Mouse (Mus musculus) bone marrow, adult 2 months (tissue): Measurements from ENCODE around the gene Tmem44.

Source experiments
- CTCF ChIP-seq: fragments of 200-500 bp; IDR thresholded peaks from 2 replicates; pipeline ENCODE4 v1.5.1; 2011; ENCODE audit warnings: low read length, control low read depth; ENCODE audit not compliant: control insufficient read depth, insufficient read depth
- POLR2A ChIP-seq: fragments of 200-500 bp; IDR thresholded peaks from 2 replicates; pipeline ENCODE4 v1.6.1; 2011; ENCODE audit warnings: low read depth, mild to moderate bottlenecking, control low read depth, low read length, borderline replicate concordance; ENCODE audit not compliant: control insufficient read depth

GRCm38 (mm10) chr16:30477006-30477405 is 73.6 kb downstream of the Tmem44 start:
- TF ChIP-seq POLR2A, result no peak
- no peak for TF ChIP-seq CTCF
